Mouse (Mus musculus) T-helper 1 cell (primary cell): Measurements from ENCODE around the gene Pdlim5.

Experiments
- in situ Hi-C: fragments of 300-600 bp; cut with MboI, MseI; formaldehyde crosslinking; loops from one replicate; pipeline ENCODE4 v1.15.1; 2025; ENCODE audit warnings: high pct_unique_total_duplicates

Pdlim5 gene

DNA sequence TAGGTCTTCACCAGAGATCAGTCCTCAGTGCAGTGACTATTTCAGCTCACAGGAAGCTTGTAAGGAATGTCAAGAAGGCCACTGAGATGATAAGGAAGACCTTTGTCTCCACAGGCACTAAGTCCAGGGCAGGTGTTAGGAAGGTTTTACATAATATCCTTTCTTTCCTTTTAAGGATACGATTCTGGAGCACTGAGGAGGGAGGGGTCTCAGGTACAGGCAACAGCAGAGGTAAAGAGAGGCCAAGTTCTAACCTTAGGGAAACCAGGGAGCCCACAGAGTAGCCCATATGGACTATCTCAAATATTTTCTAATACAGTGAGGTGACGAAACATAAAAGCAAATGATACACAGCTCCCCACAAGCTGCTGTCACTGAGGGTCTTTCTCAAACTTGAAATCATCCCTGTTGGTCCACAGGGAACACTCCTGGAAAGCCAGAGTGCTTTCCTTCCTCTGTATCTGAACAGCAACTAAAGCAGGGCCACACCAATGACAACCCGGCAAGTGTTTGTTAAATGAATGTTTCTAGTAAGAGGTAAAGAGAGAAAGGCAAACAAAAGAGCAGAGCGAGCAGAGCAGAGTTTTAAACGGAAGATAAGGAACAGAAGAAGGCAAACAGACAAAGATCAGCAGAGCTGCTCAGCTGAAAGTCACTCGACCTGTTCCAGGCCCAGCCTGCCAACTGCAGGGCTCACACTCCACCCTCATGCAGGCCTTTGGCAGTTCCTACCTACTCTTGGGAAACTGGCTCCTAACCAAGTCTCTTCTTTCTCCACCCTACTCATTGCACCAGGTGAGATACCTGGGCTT lies 55.9 kb downstream of the Pdlim5 start:
- in situ Hi-C loops, result no loop called here

DNA sequence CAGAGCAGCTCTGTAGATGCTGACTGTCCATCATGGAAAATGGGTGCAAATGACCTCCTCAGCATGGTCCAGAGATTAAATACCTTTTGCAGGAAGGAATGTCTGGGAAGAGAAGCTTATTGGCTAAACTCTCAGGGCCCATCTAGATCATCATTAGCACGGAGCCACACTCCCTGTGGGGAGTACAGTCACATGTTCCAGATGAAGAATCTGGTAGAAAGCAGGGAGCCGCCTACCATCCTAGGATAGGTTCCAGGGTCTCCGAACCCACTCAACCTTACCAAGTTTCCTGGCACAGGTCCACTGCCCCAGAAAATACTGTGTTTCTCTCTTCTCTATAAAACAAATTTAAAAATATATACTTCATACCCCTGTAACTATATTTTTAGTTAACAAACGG lies 57.4 kb downstream of the Pdlim5 start:
- in situ Hi-C loops, result no loop called here

DNA sequence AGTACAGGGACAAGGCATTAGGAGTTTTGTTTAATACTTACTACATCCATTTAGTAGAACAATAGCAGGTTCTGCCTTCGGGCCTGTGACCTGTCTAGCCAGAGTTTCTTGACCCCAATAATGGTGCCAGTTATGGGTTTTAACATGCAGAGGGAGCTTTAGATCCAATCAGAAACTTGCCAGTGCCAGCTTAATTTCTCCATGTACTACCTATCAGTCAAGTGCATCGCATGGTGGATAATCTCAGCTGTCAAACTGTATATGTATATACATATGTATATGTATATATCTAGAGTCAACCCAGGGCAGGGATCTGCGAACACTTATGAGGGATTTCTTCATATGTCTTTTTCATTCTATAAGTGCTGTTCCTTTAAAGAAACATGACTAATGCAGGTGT lies 61.0 kb downstream of the Pdlim5 start:
- in situ Hi-C loops, result no loop called here

DNA sequence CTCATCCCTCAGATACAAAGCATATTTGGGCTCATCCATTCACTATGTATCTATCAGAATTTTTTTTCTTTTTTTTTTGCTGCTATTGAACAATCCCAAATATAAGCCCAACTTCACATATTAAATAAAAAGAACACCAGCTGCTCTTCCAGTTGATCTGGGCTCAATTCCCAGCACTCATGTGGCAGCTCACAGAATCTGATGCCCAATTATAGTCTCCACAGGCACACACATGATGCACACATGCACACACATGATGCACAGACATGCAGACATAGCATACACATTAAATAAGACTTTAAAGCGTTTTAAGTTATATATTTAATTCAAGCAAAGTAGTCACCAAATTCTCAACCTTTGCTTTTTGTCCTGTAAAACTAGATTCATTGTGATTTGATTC lies 62.0 kb downstream of the Pdlim5 start:
- in situ Hi-C loops, result no loop called here

DNA sequence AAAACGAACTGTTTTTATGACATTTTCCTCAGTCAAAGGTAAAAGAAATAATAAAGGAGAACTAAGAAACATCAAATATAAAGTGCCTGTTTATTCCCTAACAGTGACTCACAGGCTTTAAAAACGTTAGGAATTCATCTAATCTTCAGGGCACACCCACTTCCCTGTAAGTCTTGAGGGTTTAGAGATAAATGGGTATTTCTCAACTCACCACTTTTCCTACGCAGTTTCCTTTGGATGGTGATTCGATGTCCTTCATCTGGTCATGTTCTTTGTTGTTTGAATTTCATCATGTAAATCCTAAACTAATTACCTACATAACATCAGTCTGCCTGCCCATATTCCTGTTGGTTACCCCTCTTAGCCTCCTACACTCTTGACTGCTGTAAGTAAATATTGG lies 62.8 kb downstream of the Pdlim5 start:
- in situ Hi-C loops, result no loop called here

DNA sequence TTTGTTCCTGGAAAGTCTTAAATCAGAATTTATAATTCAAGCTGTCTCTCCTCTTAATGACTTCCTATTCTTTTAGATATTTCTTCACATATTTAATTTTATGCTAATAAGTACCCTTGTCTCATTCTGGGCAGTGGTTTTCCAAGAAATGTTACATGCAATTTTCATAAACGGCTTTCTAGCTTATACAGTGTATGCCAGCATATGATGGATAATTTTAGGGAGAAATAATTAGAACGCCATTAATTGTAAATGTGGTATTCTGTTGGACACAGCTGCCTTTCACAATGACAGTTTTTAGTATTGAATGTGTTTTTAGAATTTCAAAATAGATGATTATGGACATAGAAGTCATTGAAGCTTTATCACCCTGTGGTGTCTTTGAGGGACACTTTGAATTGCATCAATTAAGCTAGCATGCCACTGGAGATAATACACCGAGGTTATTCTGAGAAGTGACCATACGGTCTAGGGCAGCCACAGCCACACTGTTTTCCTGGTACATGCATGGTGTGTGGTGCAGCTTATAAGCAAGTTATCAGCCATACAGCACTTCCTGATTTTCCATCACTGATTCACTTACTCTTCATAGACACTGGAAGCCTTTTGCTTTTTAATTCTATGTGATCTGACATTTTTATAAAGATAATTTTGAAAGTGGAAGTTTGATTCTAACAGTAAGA lies 63.5 kb downstream of the Pdlim5 start:
- in situ Hi-C loops, result no loop called here

DNA sequence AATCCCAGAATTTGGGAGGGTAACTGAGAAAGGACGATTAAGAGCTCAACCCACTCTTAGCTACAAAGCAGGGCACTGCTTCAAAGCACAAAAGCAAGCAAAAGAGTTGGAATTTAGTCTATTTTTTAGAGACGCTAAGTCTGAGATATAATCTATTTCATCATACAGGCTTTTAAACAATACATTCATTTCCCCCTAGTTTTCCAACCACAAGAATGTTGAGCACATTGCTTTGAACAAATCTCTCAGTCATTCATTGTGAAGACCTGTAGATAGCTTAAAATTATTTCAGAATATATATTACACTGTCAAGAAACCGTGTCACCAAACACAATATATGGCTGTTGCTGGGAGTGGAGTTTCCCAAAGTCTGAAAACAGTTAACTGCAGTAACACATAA lies 65.1 kb downstream of the Pdlim5 start:
- in situ Hi-C loops, result no loop called here

DNA sequence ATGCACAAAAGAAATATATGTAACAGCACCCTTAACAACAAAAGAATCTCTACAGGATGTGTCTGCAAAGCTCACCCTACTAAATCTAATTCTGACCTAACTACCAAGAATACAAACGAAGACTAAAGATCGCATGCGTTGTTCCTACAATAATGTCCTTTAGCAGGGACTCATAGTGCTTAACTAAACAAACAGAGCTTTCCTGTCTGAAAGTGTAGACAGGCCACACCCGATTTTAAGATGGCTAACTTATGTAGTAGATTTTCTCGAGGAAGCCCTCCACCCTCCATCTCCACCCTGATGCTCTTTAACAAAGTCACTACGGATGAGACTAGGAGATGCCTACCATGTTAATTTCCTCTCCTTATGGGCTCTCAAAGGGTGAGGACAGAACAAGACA lies 71.9 kb downstream of the Pdlim5 start:
- in situ Hi-C loops, result no loop called here

DNA sequence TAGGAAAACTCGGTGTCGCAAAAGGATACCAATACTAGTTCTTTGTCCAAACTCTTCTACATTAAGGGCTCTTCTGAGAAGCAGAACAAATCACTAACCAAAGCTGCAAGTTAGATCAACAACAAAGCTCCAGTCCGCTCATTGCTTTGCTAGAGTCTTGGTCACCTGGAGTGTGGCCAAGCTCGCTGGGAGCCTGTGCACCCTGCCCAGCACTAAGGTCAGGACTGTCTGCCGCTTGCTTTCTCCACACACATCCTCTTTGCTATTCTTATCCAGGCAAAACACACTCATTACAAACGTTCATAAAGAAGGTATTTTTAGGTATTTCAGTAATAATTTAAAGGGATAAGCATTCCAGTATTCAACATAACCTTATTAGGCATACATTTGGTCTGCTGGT lies 73.6 kb downstream of the Pdlim5 start:
- in situ Hi-C loops, result no loop called here

DNA sequence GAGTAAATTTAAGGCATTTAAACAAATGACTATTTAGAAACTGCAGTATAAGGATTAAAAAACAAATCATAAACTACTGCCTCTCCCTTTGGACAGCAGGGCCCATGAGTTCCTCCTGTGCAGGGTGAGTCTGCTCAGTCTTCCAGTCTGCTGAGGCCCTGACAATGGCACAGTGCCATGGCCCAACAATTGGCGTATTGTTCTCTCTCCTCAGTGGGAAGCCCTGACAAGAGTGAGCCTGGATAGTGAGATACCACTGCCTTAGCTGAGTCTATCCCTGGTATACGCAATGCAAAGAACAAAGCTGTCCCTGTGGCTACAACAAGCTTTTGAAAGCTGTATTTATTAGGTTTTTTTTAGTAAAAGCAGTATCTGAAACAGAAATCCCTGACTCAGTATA lies 77.3 kb downstream of the Pdlim5 start:
- in situ Hi-C loops, result no loop called here

DNA sequence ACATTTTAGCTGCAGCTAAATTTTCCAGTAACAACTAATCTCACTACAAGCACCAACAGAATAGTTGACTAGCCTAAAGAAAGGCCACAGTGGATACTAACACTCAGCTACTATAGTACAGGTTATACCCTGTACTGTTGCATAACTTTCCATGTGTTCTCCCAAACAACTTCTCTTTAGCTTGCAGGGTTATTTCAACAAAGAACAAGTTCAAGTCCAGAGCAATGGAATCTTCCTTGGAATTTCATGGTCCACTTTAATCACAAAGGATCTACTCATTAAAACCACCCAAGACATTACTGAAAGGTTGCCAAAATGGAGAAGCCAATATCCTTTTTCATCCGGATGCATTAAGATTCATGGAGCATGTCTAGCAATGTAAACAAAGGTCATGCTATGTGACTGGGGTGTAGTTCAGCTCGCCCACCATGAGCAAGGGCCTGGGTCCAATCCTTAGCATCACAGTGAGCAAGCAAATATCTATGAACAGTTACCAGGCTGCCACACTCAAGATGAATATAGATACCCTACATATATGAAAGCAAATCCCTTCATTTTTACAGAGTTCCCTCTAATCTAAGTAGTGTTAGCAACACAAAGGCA lies 79.3 kb downstream of the Pdlim5 start:
- in situ Hi-C loops, result no loop called here

DNA sequence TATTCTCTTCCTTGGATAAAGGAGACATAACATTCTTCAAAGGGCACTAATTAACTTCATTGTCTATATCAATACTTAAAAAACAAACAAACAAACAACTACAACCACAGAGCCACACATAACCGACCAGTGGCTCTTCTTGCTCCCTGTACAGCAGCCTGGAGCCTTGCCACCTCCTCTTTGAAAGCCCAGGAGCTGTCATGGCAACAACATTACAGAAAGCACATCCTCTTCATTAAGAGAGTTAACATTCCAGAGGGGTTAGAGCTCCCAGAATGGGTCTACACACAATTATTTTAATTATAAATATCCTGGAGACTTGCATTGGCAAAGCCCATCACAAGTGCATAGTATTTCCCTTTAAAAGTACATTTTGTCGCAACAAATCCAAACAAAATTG lies 84.4 kb downstream of the Pdlim5 start:
- in situ Hi-C loops, result no loop called here

DNA sequence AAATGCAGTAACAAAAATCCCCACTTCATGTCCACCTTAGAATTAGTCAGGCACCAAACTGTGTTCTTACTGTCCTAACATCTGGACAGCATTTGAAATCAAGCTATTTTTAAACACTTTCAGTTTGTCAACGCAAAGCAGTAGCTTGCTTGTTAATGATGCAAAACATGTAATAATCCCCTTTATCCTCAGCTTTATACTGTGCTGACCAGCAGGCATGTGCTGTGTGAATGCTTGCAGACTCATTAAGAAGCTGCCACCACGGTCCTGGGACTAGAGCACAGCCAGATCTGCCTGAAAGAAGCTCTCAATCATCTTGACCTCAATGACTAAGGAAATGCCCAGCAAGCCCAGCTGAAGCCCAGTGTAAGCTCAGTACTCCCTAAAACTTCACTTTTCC lies 85.0 kb downstream of the Pdlim5 start:
- in situ Hi-C loops, result no loop called here

DNA sequence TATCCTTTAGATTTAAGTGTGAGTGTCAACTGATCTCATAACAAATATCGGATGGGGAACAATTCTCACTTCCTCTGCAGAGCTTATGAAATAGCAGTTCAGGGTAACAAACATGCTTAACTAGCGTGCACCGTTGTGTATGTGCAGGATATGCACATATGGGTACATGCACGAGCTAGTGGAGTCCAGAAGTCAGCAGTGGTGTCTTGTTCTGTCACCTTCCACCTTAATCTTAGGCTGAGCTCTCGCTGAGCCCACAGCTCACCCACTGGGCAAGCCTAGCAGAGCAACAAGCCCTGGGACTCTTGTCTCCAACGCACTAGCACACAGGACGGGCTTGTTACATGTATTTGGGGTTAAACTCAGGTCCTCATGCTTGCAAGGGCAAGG lies 100.2 kb downstream of the Pdlim5 start:
- in situ Hi-C loops, result loop anchor here (5.0 to 25.0 kb wide), 2 partner anchors 177 to 367 kb away; no protein-coding TSS in a partner anchor

DNA sequence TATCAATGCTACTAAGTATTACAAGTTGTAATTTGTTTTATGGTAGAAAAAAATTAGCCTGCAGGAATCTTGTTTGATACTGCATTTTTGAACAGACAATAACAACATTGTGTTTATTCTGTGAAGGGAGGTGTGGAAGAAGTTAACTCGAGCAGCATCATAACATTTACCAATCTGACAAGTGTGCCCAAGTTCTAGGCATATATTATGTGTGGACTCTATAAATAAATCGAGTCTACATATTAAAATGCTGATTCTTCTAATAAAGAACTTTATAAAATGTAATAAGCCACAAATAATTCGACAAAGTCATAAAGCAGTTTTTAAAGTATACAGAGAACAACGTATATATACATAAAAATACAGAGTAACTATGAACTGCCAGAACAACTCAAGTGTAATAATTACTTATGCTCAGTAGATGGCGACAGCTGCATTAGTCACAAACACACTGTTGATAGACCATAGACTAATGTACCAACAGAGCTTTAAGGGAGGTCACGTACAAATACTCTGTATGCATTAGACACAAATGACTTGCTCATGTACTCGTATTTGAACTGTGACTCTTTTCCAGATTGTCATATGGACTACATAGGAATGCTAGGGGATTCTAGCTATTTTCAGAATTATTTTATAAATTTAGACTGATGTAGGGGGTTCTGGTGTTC lies 100.7 kb downstream of the Pdlim5 start:
- in situ Hi-C loops, result loop anchor here (5.0 to 25.0 kb wide), 2 partner anchors 178 to 368 kb away; no protein-coding TSS in a partner anchor

DNA sequence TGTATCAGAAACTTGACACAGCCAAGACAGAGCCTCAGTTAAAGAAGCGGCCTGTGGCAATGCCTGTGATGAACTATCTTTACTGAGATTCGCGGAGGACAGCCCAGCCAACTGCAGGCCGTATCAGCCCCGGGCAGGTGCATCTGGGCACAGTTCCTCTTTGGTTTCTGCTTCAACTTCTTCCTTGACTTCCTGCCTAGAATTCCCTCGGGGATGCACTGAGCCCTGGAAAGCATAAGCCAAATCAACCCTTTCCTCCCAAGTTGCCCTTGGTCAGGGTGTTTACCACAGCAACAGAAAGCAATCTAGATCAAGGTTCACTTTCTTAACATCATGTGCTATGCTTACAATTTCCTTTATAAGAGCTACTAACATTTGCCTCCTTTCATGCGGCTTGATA lies 101.9 kb downstream of the Pdlim5 start:
- in situ Hi-C loops, result loop anchor here (25.0 kb wide), 1 partner anchor 369 kb away; no protein-coding TSS in a partner anchor

DNA sequence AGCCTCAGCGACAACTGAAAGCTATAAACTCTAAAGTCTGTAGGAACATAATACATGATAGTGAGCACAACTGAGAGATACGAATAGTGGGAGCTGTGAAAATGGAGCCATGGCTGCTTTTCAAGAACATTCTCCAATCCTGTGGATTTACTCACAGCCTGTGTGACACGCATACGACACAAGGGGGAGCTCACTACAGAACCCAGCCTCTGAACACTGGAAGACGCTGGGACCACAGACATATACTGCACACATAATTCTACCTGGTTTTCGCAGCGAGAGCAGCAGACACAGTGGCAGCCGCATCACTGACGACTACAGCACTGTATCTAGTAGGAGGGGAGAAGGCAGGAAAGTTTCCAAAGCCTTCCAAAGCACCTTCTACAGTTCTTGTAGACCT lies 112.8 kb downstream of the Pdlim5 start:
- in situ Hi-C loops, result loop anchor here (25.0 kb wide), 1 partner anchor 380 kb away; no protein-coding TSS in a partner anchor

DNA sequence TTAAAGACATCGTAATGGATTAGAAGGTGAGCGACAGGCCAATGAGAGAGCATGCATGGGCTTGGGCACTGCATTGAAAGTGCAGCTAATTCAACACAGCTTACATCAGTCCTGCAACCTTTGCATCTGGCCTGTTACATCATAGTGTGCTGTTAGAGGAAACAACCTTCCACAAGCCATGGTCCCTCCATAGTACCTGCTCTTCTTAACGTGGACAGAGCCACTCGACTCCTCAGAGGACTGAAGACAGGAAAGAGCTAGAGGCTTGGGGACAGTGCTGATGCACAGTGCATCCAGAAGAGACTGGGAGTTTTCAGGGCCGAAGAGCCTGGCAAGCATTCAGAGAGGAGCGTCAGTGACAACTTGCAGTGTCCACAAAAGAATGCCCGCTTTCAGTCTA lies 113.8 kb downstream of the Pdlim5 start:
- in situ Hi-C loops, result loop anchor here (25.0 kb wide), 1 partner anchor 381 kb away; no protein-coding TSS in a partner anchor

DNA sequence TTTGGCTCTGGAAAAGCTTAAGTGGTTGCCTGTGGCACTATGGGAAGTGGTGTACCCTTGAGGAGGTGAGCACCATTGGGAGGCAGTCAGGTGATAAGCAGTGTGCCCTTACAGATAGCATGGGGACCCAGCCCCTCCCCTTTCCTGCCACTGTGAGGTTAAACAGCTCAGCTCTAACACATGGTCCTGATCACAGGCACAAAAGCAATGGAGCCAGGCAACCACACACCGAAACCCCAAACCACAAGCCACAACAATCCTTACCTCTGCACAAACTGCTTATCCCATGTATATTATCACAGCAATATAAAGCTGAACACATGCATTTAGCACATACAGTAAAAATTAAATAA lies 114.4 kb downstream of the Pdlim5 start:
- in situ Hi-C loops, result loop anchor here (25.0 kb wide), 1 partner anchor 381 kb away; no protein-coding TSS in a partner anchor

DNA sequence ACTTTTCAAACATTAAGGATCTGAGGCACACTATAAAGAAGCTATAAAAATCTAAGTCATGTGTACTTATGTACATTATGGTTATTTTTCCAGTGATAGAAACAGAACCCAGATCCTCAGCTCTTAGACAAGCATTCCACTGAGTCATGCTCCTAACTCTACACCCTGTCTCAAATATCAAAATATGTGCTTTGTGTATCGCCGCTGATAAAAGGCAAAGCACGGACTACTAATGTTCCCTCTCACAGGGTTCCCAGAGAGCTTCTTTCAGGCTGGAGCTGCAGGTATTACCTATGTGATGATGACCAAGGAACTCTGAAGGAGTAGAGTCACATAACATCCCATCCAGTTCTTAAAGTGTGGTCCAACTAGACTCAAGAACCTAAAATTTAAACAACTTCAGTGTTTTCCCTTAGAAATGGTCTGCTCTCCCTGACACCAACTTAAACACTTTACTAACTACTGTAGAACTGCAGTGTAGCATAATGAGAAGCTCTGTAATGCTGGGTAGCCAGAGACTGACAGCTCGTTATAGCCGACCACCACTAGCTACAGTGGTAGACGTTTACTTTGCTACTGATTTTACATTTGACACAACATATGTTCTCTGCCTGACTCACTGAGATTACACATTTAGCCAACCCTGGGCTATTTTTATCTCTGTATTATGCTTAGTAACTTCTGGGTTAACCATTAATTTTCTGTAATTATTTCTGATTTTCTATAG lies 115.0 kb downstream of the Pdlim5 start:
- in situ Hi-C loops, result loop anchor here (25.0 kb wide), 1 partner anchor 382 kb away; no protein-coding TSS in a partner anchor

DNA sequence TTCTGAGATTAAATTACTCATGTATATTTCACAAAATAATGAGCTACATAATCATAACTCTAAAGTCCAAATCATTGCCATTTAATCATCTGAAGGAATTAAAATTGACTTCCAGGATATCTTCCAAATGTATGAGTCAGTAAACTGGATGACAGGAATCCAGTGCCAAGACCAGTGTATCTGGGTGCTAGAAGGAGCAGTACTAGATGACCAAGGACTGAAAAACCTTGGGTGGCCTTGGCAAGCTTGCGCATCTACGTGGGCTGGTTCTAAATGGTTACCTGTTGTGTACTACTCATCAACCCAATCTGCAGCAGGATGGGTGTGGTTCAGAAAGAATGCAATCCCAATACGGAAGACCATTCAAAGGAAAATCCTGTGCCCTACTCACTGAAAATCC lies 116.5 kb downstream of the Pdlim5 start:
- in situ Hi-C loops, result loop anchor here (5.0 to 25.0 kb wide), 2 partner anchors 383 to 417 kb away; no protein-coding TSS in a partner anchor
